Mouse (Mus musculus): ENCODE results near the gene A930017K11Rik. TPM values are rescaled to one million over a fixed set of nuclear protein-coding genes. Genes with fewer than 3 reads are reported as not detected.

A930017K11Rik gene
- polyA plus RNA-seq (2012): 0.25 TPM in 2 replicates

- TF ChIP-seq GATA1 (IDR thresholded peaks at IDR 0.05; ENCODE audit: low read length): no peak
- H3K4me1 ChIP-seq (ENCODE audit: control insufficient read depth): peaks cover 58% of the 10 kb centered on the region
- peaks cover 15% of the 10 kb centered on the region; the same call in 1 of the 2 replicates for H3K9me3 ChIP-seq (ENCODE audit: control insufficient read depth, low read length)
- peak within 1 kb of the TSS; percentile 51 for H3K4me3 ChIP-seq (replicated peaks)
- peaks cover 49% of the 10 kb centered on the region for H3K27me3 ChIP-seq (ENCODE audit: control insufficient read depth)
- peaks cover 20% of the 10 kb centered on the region for H3K36me3 ChIP-seq (ENCODE audit: control insufficient read depth)
Measured at GRCm38 (mm10) chr17:25951803-25952623, at the start of gene A930017K11Rik. Gene A930017K11Rik (minus strand): TSS chr17:25952565.

DNA sequence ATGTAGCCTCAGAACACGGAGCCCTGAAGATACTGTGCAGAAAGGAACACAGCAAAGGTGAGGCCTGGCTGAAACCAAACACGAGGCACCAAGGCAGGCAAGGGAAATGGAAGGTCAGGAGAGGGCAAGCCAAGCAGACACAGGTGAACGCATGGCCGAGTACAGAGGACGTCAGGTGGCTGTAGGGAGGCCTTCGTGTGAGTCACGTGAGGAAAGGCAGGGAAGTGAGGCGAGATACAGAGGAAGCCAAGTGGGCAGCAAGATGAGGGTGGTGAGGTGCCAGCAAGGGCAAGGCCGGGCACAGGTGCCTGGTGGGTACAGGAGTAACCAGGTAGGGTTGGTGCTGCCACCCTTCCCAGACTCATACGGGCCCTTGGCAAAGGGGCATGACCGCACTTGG, 46.1 kb upstream of the A930017K11Rik start:
- no peaks in the 10 kb centered on the region for H3K9me3 ChIP-seq (ENCODE audit: control insufficient read depth, low read length)
- TF ChIP-seq TAL1 (IDR thresholded peaks at IDR 0.05; ENCODE audit: low read length): no peak
- no peak overlapping the region for H3K4me3 ChIP-seq (replicated peaks)
- H3K27me3 ChIP-seq (ENCODE audit: control insufficient read depth): no peaks in the 10 kb centered on the region
- H3K36me3 ChIP-seq (ENCODE audit: control insufficient read depth): no peaks in the 10 kb centered on the region; the same call in 1 of the 2 replicates
- peaks cover 13% of the 10 kb centered on the region for H3K4me1 ChIP-seq (ENCODE audit: control insufficient read depth)

DNA sequence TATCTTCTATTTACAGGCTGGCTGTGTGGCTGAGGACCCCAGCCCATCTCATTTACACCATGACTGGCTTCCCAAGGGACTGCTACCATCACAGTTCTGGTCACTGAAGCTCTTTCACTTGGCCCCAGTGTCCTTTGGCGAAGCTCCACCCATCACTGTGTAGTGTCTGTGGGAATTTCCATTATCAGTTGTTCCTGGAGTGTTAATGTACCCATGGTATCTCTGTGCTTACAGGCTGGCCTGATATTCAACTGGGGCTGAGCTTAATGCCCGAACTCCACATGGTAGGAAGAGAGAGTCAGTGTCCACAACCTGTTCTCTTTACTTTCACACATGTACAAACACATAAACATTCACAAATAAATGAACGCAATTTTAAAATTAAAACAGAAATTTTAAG, 41.1 kb upstream of the A930017K11Rik start:
- Histone ChIP-seq H3K27me3 (ENCODE audit: control insufficient read depth) (no peaks in the 10 kb centered on the region), H3K4me3 (replicated peaks) (no peak overlapping the region), H3K4me1 (ENCODE audit: control insufficient read depth) (peaks cover 33% of the 10 kb centered on the region), H3K9me3 (ENCODE audit: control insufficient read depth, low read length) (peaks cover 3% of the 10 kb centered on the region; the same call in 1 of the 2 replicates), H3K36me3 (ENCODE audit: control insufficient read depth) (peaks cover 14% of the 10 kb centered on the region)
- TF ChIP-seq TAL1 (IDR thresholded peaks at IDR 0.05; ENCODE audit: low read length) (no peak), GATA1 (IDR thresholded peaks at IDR 0.05; ENCODE audit: low read length) (no peak)

DNA sequence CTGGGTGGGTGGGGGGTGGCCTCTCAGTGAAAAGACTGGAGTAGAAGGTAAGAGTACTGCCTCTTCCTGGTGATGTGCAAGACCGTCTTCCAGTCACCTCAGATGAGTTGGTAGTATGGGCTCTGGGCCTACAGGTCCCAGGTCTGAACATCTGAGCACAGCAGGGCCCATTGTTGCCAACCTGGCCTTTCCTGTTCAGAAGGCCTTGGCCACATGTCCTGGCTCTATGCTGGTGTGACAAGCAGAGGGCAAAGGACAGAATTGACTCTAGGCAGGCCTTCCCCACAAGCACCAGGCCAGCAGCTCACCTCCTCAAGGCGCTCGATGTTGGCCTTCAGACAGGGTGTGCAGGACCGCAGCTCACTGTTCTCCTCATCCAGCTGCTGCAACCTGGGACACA, 39.9 kb upstream of the A930017K11Rik start:
- Histone ChIP-seq H3K27me3 (ENCODE audit: control insufficient read depth) (no peaks in the 10 kb centered on the region; the same call in 1 of the 2 replicates), H3K4me3 (replicated peaks) (no peak overlapping the region), H3K36me3 (ENCODE audit: control insufficient read depth) (peaks cover 14% of the 10 kb centered on the region), H3K4me1 (ENCODE audit: control insufficient read depth) (peaks cover 31% of the 10 kb centered on the region), H3K9me3 (ENCODE audit: control insufficient read depth, low read length) (peaks cover 3% of the 10 kb centered on the region; the same call in 1 of the 2 replicates)
- TF ChIP-seq TAL1 (IDR thresholded peaks at IDR 0.05; ENCODE audit: low read length) (no peak), GATA1 (IDR thresholded peaks at IDR 0.05; ENCODE audit: low read length) (no peak)

- TF ChIP-seq TAL1 (IDR thresholded peaks at IDR 0.05; ENCODE audit: low read length): no peak
- TF ChIP-seq GATA1 (IDR thresholded peaks at IDR 0.05; ENCODE audit: low read length): no peak
- Histone ChIP-seq H3K4me3 (replicated peaks) (no peak overlapping the region), H3K4me1 (ENCODE audit: control insufficient read depth) (peaks cover 40% of the 10 kb centered on the region), H3K27me3 (ENCODE audit: control insufficient read depth) (peaks cover 15% of the 10 kb centered on the region), H3K9me3 (ENCODE audit: control insufficient read depth, low read length) (peaks cover 3% of the 10 kb centered on the region; the same call in 1 of the 2 replicates), H3K36me3 (ENCODE audit: control insufficient read depth) (peaks cover 14% of the 10 kb centered on the region)
Measured at GRCm38 (mm10) chr17:25990331-25990730, 38.0 kb upstream of the A930017K11Rik start.

- Histone ChIP-seq H3K36me3 (ENCODE audit: control insufficient read depth) (peaks cover 30% of the 10 kb centered on the region), H3K4me1 (ENCODE audit: control insufficient read depth) (peaks cover 62% of the 10 kb centered on the region)
Measured at GRCm38 (mm10) chr17:25985306-25986294, 33.2 kb upstream of the A930017K11Rik start, which contains the start of gene Capn15. Gene Capn15 (minus strand): TSS chr17:25985796.

GRCm38 (mm10) chr17:25984556-25985305, 32.4 kb upstream of the A930017K11Rik start:
- Histone ChIP-seq H3K4me1 (ENCODE audit: control insufficient read depth) (peaks cover 63% of the 10 kb centered on the region), H3K9me3 (ENCODE audit: control insufficient read depth, low read length) (no peaks in the 10 kb centered on the region), H3K36me3 (ENCODE audit: control insufficient read depth) (peaks cover 38% of the 10 kb centered on the region), H3K27me3 (ENCODE audit: control insufficient read depth) (peaks cover 15% of the 10 kb centered on the region), H3K4me3 (replicated peaks) (peak overlapping the region; percentile 84)
- no peak for TF ChIP-seq GATA1 (IDR thresholded peaks at IDR 0.05; ENCODE audit: low read length)
- no peak for TF ChIP-seq TAL1 (IDR thresholded peaks at IDR 0.05; ENCODE audit: low read length)

More at GRCm38 (mm10) chr17:25985306-25986294, 33.2 kb upstream of the A930017K11Rik start, which contains the start of gene Capn15:
- TF ChIP-seq GATA1 (IDR thresholded peaks at IDR 0.05; ENCODE audit: low read length): no peak
- TF ChIP-seq TAL1 (IDR thresholded peaks at IDR 0.05; ENCODE audit: low read length): no peak
- H3K4me3 ChIP-seq (replicated peaks): peak within 1 kb of the TSS; percentile 84
- H3K27me3 ChIP-seq (ENCODE audit: control insufficient read depth): peaks cover 15% of the 10 kb centered on the region
- H3K9me3 ChIP-seq (ENCODE audit: control insufficient read depth, low read length): no peaks in the 10 kb centered on the region

- H3K4me3 ChIP-seq (replicated peaks): peak overlapping the region; percentile 84
- H3K27me3 ChIP-seq (ENCODE audit: control insufficient read depth): peaks cover 15% of the 10 kb centered on the region
- peaks cover 68% of the 10 kb centered on the region for H3K4me1 ChIP-seq (ENCODE audit: control insufficient read depth)
- no peaks in the 10 kb centered on the region for H3K9me3 ChIP-seq (ENCODE audit: control insufficient read depth, low read length)
- H3K36me3 ChIP-seq (ENCODE audit: control insufficient read depth): peaks cover 42% of the 10 kb centered on the region
- no peak for TF ChIP-seq TAL1 (IDR thresholded peaks at IDR 0.05; ENCODE audit: low read length)
- no peak for TF ChIP-seq GATA1 (IDR thresholded peaks at IDR 0.05; ENCODE audit: low read length)
Measured at GRCm38 (mm10) chr17:25984066-25984465, 31.7 kb upstream of the A930017K11Rik start.

All from erythroblast, embryonic 14.5 days (primary cell).